Mouse (Mus musculus): ENCODE results near the gene Rbms1.

DNA sequence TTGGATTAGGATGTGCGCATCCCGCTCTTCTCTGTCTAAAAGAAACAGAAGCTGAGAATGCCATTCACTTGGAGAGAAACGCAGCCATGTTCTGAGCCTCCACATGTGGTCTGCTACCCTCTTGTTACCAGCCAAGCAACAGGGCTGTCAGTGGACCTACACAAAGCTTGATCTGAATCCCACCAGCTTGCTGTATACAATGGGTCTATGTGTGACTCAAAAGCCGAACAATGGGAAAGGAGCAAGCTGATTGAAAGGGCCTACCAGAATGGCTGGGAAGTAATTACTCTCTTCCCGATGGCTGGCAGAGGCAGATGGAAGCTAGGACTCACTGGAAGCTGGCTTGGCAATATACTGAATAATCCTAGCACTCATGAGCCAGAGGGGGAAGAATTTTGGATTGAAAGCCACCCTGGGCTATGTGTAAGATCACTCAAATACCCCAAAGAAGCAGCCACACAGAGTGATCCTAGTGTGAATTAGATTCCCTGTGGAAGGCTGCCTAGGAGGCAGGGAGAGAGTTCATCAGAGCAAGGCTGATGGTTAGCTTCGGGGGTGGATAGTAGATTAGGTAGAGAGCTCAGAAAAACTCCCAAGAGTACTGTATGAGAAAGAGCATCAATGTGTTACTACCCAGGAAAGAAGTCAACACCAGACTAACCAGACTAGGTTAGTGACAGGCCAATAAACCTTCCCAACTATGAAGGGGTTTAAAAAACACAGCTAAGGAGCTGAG lies 174.7 kb downstream of the Rbms1 start:
- TF ChIP-seq POLR2A (IDR thresholded peaks at IDR 0.05; ENCODE audit: low read depth, low read length): no peak
- TF ChIP-seq CTCF (IDR thresholded peaks at IDR 0.05; ENCODE audit: extremely low read depth, insufficient read depth, insufficient read length, insufficient replicate concordance): no peak
